Mouse (Mus musculus): ENCODE measurements around the gene Fam104a.

- TF ChIP-seq CTCF (IDR thresholded peaks at IDR 0.05; ENCODE audit: low read depth) (no peak), EP300 (IDR thresholded peaks at IDR 0.05; ENCODE audit: low read depth) (no peak)
Measured at GRCm38 (mm10) chr11:113666205-113666604, 17.8 kb downstream of the Fam104a start.

Data from heart, postnatal 0 days (tissue).